Comparison of ENCODE assay signal across 8 mouse cellular contexts in the genomic region with DNA sequence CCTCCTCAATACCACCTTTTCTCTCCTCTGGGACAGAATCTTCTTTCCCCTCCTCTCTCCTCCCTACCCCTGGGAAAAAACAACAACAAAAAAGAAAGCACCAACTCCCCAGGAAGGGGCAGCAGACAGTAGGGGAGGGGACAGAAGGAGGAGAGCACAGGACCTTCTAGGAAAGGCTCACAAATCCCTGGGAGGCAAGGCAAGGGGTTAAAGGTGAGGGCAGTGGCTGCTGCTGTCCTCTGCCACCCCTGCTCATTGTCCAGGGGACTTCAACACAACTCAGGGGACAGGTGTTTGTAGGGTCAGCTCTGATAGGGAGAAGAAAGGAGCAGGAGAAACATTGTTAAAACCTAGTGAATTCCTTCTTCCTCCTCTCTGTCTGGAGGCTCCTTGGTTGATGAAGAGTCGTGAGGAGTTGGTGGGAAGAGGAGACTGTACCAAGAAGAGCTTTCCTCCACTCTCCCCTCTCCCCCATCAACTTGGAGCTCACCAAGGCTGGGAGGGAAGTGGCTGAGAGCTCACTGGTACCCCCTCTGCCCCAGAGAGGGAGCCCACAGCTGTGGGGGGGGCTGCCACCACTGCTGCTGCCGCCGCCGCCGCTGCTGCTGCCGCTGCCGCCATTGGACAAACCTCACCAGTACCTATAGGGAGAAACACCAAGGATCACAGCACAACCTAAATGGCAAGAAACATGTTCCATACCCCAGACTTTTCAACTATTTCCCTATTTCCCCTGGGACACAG. TPM values are rescaled to one million over a fixed set of nuclear protein-coding genes. Genes with fewer than 3 reads are reported as not detected.
A peak's percentile ranks its signal among the peaks of the same experiment; 100 is the strongest.
DNase-seq lines count a peak whose midpoint lies in the region; ATAC-seq lines count a peak whose summit lies in the region.

No protein-coding gene starts in this region.

- no peak for DNase-seq in kidney, adult 18-20 months
- DNase-seq in embryonic facial prominence, embryonic 11.5 days (ENCODE audit: low spot score) = no peak
- no peak for DNase-seq in hindbrain, embryonic 14.5 days (ENCODE audit: low spot score)
- no peak for DNase-seq in spleen, adult 18-20 months
- no peak for DNase-seq in retina, postnatal 1 day
- DNase-seq in left cerebral cortex, adult 11 months (ENCODE audit: low spot score) = no peak

- H3K9ac ChIP-seq in kidney, embryonic 16.5 days (replicated peaks; ENCODE audit: low read length) = peak overlapping the region; percentile 97; the same call in 1 of the 2 replicates
- peak overlapping the region; percentile 18 for H3K9ac ChIP-seq in embryonic facial prominence, embryonic 11.5 days (replicated peaks; ENCODE audit: low read length)
- H3K9ac ChIP-seq in hindbrain, embryonic 14.5 days = peak overlapping the region; percentile 99
- peak overlapping the region; percentile 100 for H3K9ac ChIP-seq in midbrain, embryonic 13.5 days (replicated peaks)

- ATAC-seq in kidney, embryonic 16.5 days (ENCODE audit: low FRiP score, low TSS enrichment) = no peak
- no peak for ATAC-seq in embryonic facial prominence, embryonic 11.5 days (replicated peaks; ENCODE audit: insufficient number of reproducible peaks, low FRiP score, low TSS enrichment, low read depth)
- ATAC-seq in hindbrain, embryonic 14.5 days (ENCODE audit: low FRiP score) = no peak
- ATAC-seq in midbrain, embryonic 13.5 days = no peak

- peak overlapping the region; percentile 95; the same call in 1 of the 2 replicates for H3K4me3 ChIP-seq in kidney, embryonic 16.5 days (ENCODE audit: low read length)
- no peak overlapping the region; the same call in 1 of the 2 replicates for H3K4me3 ChIP-seq in embryonic facial prominence, embryonic 11.5 days (ENCODE audit: low read depth, low read length)
- peak overlapping the region; percentile 92; the same call in 1 of the 2 replicates for H3K4me3 ChIP-seq in hindbrain, embryonic 14.5 days (replicated peaks; ENCODE audit: low read length)
- peak overlapping the region; percentile 96 for H3K4me3 ChIP-seq in midbrain, embryonic 13.5 days (replicated peaks)

- peak overlapping the region; percentile 87 for H3K4me2 ChIP-seq in kidney, embryonic 16.5 days (replicated peaks; ENCODE audit: low read depth, low read length)
- H3K4me2 ChIP-seq in embryonic facial prominence, embryonic 11.5 days (ENCODE audit: low read depth, low read length) = no peak overlapping the region; the same call in 1 of the 2 replicates
- peak overlapping the region; percentile 90 for H3K4me2 ChIP-seq in hindbrain, embryonic 14.5 days (replicated peaks)
- H3K4me2 ChIP-seq in midbrain, embryonic 13.5 days (replicated peaks) = peak overlapping the region; percentile 96

- 81% methylated on average over 7 of the region's 7 CpGs for WGBS in kidney, embryonic 16.5 days
- 84% methylated on average over 7 of the region's 7 CpGs for WGBS in embryonic facial prominence, embryonic 11.5 days
- WGBS in hindbrain, embryonic 14.5 days = 74% methylated on average over 7 of the region's 7 CpGs
- WGBS in midbrain, embryonic 13.5 days = 68% methylated on average over 5 of the region's 7 CpGs

- no peaks in the 10 kb centered on the region for H3K27me3 ChIP-seq in kidney, embryonic 16.5 days (ENCODE audit: insufficient read depth, low read length)
- no peaks in the 10 kb centered on the region for H3K27me3 ChIP-seq in embryonic facial prominence, embryonic 11.5 days (ENCODE audit: control insufficient read depth, insufficient read depth, low read length)
- no peaks in the 10 kb centered on the region for H3K27me3 ChIP-seq in hindbrain, embryonic 14.5 days (ENCODE audit: control insufficient read depth, insufficient read depth, low read length)
- no peaks in the 10 kb centered on the region for H3K27me3 ChIP-seq in midbrain, embryonic 13.5 days

- peaks cover 71% of the 10 kb centered on the region for H3K4me1 ChIP-seq in kidney, embryonic 16.5 days (ENCODE audit: insufficient read depth, low read length)
- H3K4me1 ChIP-seq in embryonic facial prominence, embryonic 11.5 days (ENCODE audit: control insufficient read depth, insufficient read depth, low read length) = peaks cover 15% of the 10 kb centered on the region
- H3K4me1 ChIP-seq in hindbrain, embryonic 14.5 days (replicated peaks; ENCODE audit: control insufficient read depth, insufficient read depth, low read length) = peaks cover 51% of the 10 kb centered on the region
- peaks cover 77% of the 10 kb centered on the region for H3K4me1 ChIP-seq in midbrain, embryonic 13.5 days (replicated peaks)

- no peak overlapping the region for H3K27ac ChIP-seq in kidney, embryonic 16.5 days (ENCODE audit: low read length)
- no peak overlapping the region; the same call in 1 of the 2 replicates for H3K27ac ChIP-seq in embryonic facial prominence, embryonic 11.5 days (replicated peaks; ENCODE audit: low read depth, low read length)
- no peak overlapping the region for H3K27ac ChIP-seq in hindbrain, embryonic 14.5 days
- H3K27ac ChIP-seq in midbrain, embryonic 13.5 days = peak overlapping the region; percentile 100; the same call in 1 of the 2 replicates

- H3K36me3 ChIP-seq in kidney, embryonic 16.5 days (ENCODE audit: insufficient read depth, low read length) = peaks cover 29% of the 10 kb centered on the region
- H3K36me3 ChIP-seq in embryonic facial prominence, embryonic 11.5 days (replicated peaks; ENCODE audit: control insufficient read depth, insufficient read depth, low read depth, low read length) = peaks cover 4% of the 10 kb centered on the region
- peaks cover 32% of the 10 kb centered on the region for H3K36me3 ChIP-seq in hindbrain, embryonic 14.5 days (replicated peaks; ENCODE audit: control insufficient read depth, insufficient read depth)
- peaks cover 27% of the 10 kb centered on the region for H3K36me3 ChIP-seq in midbrain, embryonic 13.5 days

- no peaks in the 10 kb centered on the region for H3K9me3 ChIP-seq in kidney, embryonic 16.5 days (ENCODE audit: low read length)
- H3K9me3 ChIP-seq in embryonic facial prominence, embryonic 11.5 days (replicated peaks; ENCODE audit: control insufficient read depth, low read length) = no peaks in the 10 kb centered on the region
- H3K9me3 ChIP-seq in hindbrain, embryonic 14.5 days (ENCODE audit: control insufficient read depth, low read length) = no peaks in the 10 kb centered on the region
- no peaks in the 10 kb centered on the region for H3K9me3 ChIP-seq in midbrain, embryonic 13.5 days

RNA-seq across cellular contexts. Expression of gene Prrt2, which starts 1.7 kb away (rescaled TPM):
- polyA plus RNA-seq in kidney, embryonic 16.5 days (2015; fragmentation: Nextera tagmentation; extraction: Ambion mirVana) = 5.4 and 6.0 TPM in 2 replicates
- polyA plus RNA-seq in embryonic facial prominence, embryonic 11.5 days (2014; fragmentation: Nextera tagmentation; extraction: Ambion mirVana) = 7.6 and 7.7 TPM in 2 replicates
- 46.7 and 57.0 TPM in 2 replicates for polyA plus RNA-seq in hindbrain, embryonic 14.5 days (2014; fragmentation: Nextera tagmentation; extraction: Ambion mirVana)
- 10.8 and 11.9 TPM in 2 replicates for polyA plus RNA-seq in midbrain, embryonic 13.5 days (2015; fragmentation: Nextera tagmentation; extraction: Ambion mirVana)

RNA-seq across cellular contexts. Expression of gene Gm42742, which starts 1.8 kb away (rescaled TPM):
- polyA plus RNA-seq in kidney, embryonic 16.5 days (2015; fragmentation: Nextera tagmentation; extraction: Ambion mirVana) = 34.7 and 51.6 TPM in 2 replicates
- polyA plus RNA-seq in embryonic facial prominence, embryonic 11.5 days (2014; fragmentation: Nextera tagmentation; extraction: Ambion mirVana) = 52.7 and 56.0 TPM in 2 replicates
- 51.9 and 52.3 TPM in 2 replicates for polyA plus RNA-seq in hindbrain, embryonic 14.5 days (2014; fragmentation: Nextera tagmentation; extraction: Ambion mirVana)
- polyA plus RNA-seq in midbrain, embryonic 13.5 days (2015; fragmentation: Nextera tagmentation; extraction: Ambion mirVana) = 72.0 and 73.9 TPM in 2 replicates

RNA-seq across cellular contexts. Expression of gene Maz, which starts 4.1 kb away (rescaled TPM):
- polyA plus RNA-seq in kidney, embryonic 16.5 days (2015; fragmentation: Nextera tagmentation; extraction: Ambion mirVana) = 47.9 and 48.1 TPM in 2 replicates
- polyA plus RNA-seq in embryonic facial prominence, embryonic 11.5 days (2014; fragmentation: Nextera tagmentation; extraction: Ambion mirVana) = 63.1 and 66.4 TPM in 2 replicates
- polyA plus RNA-seq in hindbrain, embryonic 14.5 days (2014; fragmentation: Nextera tagmentation; extraction: Ambion mirVana) = 68.6 and 73.1 TPM in 2 replicates
- 58.2 and 72.5 TPM in 2 replicates for polyA plus RNA-seq in midbrain, embryonic 13.5 days (2015; fragmentation: Nextera tagmentation; extraction: Ambion mirVana)

RNA-seq across cellular contexts. Expression of gene Pagr1a, which starts 5.5 kb away (rescaled TPM):
- 61.3 and 88.7 TPM in 2 replicates for polyA plus RNA-seq in kidney, embryonic 16.5 days (2015; fragmentation: Nextera tagmentation; extraction: Ambion mirVana)
- polyA plus RNA-seq in embryonic facial prominence, embryonic 11.5 days (2014; fragmentation: Nextera tagmentation; extraction: Ambion mirVana) = 53.4 and 75.3 TPM in 2 replicates
- polyA plus RNA-seq in hindbrain, embryonic 14.5 days (2014; fragmentation: Nextera tagmentation; extraction: Ambion mirVana) = 31.5 and 38.6 TPM in 2 replicates
- polyA plus RNA-seq in midbrain, embryonic 13.5 days (2015; fragmentation: Nextera tagmentation; extraction: Ambion mirVana) = 39.8 and 40.8 TPM in 2 replicates

RNA-seq across cellular contexts. Expression of gene Pagr1b, which starts 6.4 kb away (rescaled TPM):
- 1.2 TPM in 1 of 2 replicates, not detected in the other for polyA plus RNA-seq in kidney, embryonic 16.5 days (2015; fragmentation: Nextera tagmentation; extraction: Ambion mirVana)
- polyA plus RNA-seq in embryonic facial prominence, embryonic 11.5 days (2014; fragmentation: Nextera tagmentation; extraction: Ambion mirVana) = 0.32 and 0.53 TPM in 2 replicates
- 0.70 TPM in 1 of 2 replicates, not detected in the other for polyA plus RNA-seq in hindbrain, embryonic 14.5 days (2014; fragmentation: Nextera tagmentation; extraction: Ambion mirVana)
- 0.30 TPM in 1 of 2 replicates, not detected in the other for polyA plus RNA-seq in midbrain, embryonic 13.5 days (2015; fragmentation: Nextera tagmentation; extraction: Ambion mirVana)

Comparison
In these comparisons a context has a peak if more than half of its experiments do, and no peak if none do; other contexts are left out.
1. H3K9ac ChIP-seq: peak in every context shown above with its lines; median percentile 100 in midbrain, embryonic 13.5 days; 99 in hindbrain, embryonic 14.5 days; 97 in kidney, embryonic 16.5 days; 18 in embryonic facial prominence, embryonic 11.5 days.